Mouse (Mus musculus) neutrophil, adult 59 days (primary cell): ENCODE results near the gene Gtpbp1. TPM values are rescaled to one million over a fixed set of nuclear protein-coding genes. Genes with fewer than 3 reads are reported as not detected.

Experiments used
- total RNA-seq, 2 experiments: library from RNA; stranded (reverse); gene quantifications; 1 replicate in 1 of 2; 2 replicates in 1 of 2; pipeline ENCODE4 v1.2.4; 2023

The Gtpbp1 gene
- 100 to 1,000 TPM in 1 of 2 experiments, 10 to 100 TPM in 1; 98.1 to 101 TPM for total RNA-seq

GRCm38 (mm10) chr15:79690426-79691022 lies at the start of gene Gtpbp1:
TSS of gene Gtpbp1 (plus strand) at chr15:79690845.

GRCm38 (mm10) chr15:79658531-79659375 lies 31.9 kb upstream of the Gtpbp1 start, which contains the start of the genes Fam227a and Cby1:
TSS of gene Fam227a (minus strand) at chr15:79658956.
TSS of gene Cby1 (plus strand) at chr15:79659199.

GRCm38 (mm10) chr15:79670249-79670971 lies 20.2 kb upstream of the Gtpbp1 start, which contains the start of gene Tomm22:
TSS of gene Tomm22 (plus strand) at chr15:79670861.

GRCm38 (mm10) chr15:79687646-79688267 lies 2.9 kb upstream of the Gtpbp1 start, which contains the start of gene Josd1:
TSS of gene Josd1 (minus strand) at chr15:79687919.

GRCm38 (mm10) chr15:79741921-79742705 lies 51.5 kb downstream of the Gtpbp1 start, which contains the start of gene Sun2:
TSS of gene Sun2 (minus strand) at chr15:79742536.

Other genes with a start within 250 kb of the Gtpbp1 start
- 100 to 1,000 TPM; 101 to 115 TPM for gene Csnk1e, start 235.3 kb upstream of the Gtpbp1 start, total RNA-seq
- not detected for gene Kcnj4, start 185.6 kb upstream of the Gtpbp1 start, total RNA-seq
- not detected for gene Kdelr3, start 174.4 kb upstream of the Gtpbp1 start, total RNA-seq
- gene Ddx17, start 144.1 kb upstream of the Gtpbp1 start, total RNA-seq = 100 to 1,000 TPM; 173 to 204 TPM
- 1 to 10 TPM; 1.3 to 3.7 TPM for gene Dmc1, start 85.7 kb upstream of the Gtpbp1 start, total RNA-seq
- 1 to 10 TPM; 3.1 TPM for gene Fam227a, start 31.9 kb upstream of the Gtpbp1 start, total RNA-seq
- 10 to 100 TPM; 24.0 to 24.6 TPM for gene Cby1, start 31.6 kb upstream of the Gtpbp1 start, total RNA-seq
- 100 to 1,000 TPM; 101 to 111 TPM for gene Tomm22, start 20.0 kb upstream of the Gtpbp1 start, total RNA-seq
- 10 to 100 TPM; 22.1 to 25.7 TPM for gene Josd1, start 2.9 kb upstream of the Gtpbp1 start, total RNA-seq
- 100 to 1,000 TPM; 557 to 606 TPM for gene Sun2, start 51.7 kb downstream of the Gtpbp1 start, total RNA-seq
- gene Dnal4, start 87.0 kb downstream of the Gtpbp1 start, total RNA-seq = 10 to 100 TPM in 1 of 2 experiments, 1 to 10 TPM in 1; 9.4 to 10.9 TPM
- under 1 TPM; 0.07 to 0.44 TPM for gene Nptxr, start 113.9 kb downstream of the Gtpbp1 start, total RNA-seq
- not detected for gene Npcd, start 143.4 kb downstream of the Gtpbp1 start, total RNA-seq
- 1 to 10 TPM; 5.0 to 6.3 TPM for gene Cbx6, start 143.8 kb downstream of the Gtpbp1 start, total RNA-seq
- 10 to 100 TPM; 57.3 to 57.8 TPM for gene Apobec3, start 200.8 kb downstream of the Gtpbp1 start, total RNA-seq